Mouse (Mus musculus): ENCODE measurements around the gene Nudt5. TPM values are rescaled to one million over a fixed set of nuclear protein-coding genes. Genes with fewer than 3 reads are reported as not detected.
"Not testable (repeated sequence)": the region's sequence is repeated elsewhere in the genome, so short reads cannot be mapped to it uniquely, and the experiment has no call there.

The Nudt5 gene
- 10 to 100 TPM; 22.6 to 23.6 TPM for total RNA-seq (2021)
- long read RNA-seq, experiment 1, partial matches to known transcripts = 0 of 8 reads
- long read RNA-seq, experiment 1, other reads (novel, unspliced or antisense) = 8 of 8 reads
- long read RNA-seq, experiment 2, partial matches to known transcripts = 0 of 16 reads
- long read RNA-seq, experiment 2, other reads (novel, unspliced or antisense) = 16 of 16 reads

DNA sequence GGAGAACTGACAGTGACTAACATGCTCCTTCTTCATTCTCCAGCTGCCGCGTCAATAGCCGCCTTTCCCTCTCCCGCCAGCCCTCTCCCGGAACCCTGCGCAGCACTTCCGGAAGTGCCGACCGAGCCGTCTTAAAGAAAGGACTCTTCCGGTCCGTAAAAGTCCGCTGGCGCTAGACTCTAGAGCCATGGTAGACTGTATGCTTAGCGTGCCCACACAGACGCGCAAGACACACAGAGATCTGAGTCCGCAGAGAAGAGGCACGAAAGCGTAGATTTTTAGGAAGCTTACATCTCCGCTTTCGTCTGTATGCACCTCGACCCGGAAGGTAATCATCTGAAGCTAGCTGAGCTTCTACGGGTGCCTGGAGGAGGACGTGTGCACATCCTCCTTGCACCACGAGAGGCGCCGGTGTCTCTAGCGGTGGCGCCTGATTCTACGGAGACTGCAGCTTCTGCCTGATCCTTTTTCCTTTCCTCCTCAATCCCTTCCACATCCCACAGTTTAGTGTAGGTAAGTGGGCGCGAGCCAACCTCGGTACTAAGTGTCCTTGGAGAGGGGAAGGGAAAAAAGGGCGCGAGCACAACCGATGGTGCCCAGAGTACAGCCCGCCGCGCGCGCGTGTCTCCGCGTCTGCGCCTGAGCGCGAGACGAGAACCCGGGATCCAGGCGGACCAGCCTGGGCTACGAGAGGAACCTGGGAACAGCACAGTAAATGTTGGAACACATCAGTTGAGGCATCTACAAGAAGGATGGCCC, at the start of gene Nudt5, which contains the start of gene Cdc123:
Gene Nudt5, plus strand, starts transcription at position 147 of the 759 bp plus-strand sequence.
Gene Cdc123, minus strand, starts transcription at position 292 of the 759 bp plus-strand sequence.
- Histone ChIP-seq H3K27ac (peak within 1 kb of the TSS; percentile 99), H3K4me3 (peak within 1 kb of the TSS; percentile 79)
- TF ChIP-seq CTCF (conservative IDR thresholded peaks at IDR 0.05) = peak; percentile 90
- peak; percentile 79 to 92 for DNase-seq (ENCODE audit: low spot score in 2 of 2)

DNA sequence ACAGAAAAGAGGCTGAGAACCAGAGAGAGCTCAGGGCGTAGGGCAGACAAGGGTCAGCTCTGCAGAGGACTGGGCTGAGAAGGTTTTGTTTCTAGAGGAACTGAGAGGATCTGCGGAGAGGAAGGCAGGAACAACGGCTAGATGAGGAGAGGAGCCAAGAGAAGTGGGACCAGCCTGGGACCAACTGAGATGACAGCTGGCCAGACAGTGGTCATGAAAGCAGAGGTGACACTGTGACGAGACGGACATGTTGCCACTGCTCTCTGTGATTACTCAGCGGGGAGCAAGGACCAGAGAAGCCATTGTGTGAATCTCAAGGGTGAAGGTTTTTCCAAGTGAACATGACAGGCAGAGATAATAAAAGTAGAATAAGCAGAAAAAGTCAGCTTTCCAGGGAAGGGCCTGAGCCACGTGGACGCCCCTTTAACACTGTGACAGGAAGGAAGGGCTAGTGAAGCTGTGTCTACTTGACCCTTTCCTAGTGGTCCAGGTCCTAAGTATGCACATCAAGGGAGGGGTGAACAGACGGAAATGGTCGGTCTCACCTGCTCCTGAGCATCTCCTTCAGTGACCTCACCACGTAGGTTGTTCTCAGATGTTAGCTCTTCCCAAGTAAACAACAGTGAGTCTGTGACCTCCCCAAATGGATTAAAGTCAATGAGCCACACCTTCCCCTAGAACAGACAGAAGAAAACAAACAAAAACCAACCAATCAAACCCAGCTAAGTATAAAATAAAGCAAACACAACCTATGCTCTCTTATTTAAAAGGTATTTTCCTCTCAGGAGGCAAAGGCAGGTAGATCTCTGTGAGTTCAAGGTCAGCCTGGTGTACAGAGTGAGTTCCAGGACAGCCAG, 46.8 kb upstream of the Nudt5 start:
- TF ChIP-seq CTCF (conservative IDR thresholded peaks at IDR 0.05) = no peak
- Histone ChIP-seq H3K27ac (no peak overlapping the region), H3K4me3 (no peak overlapping the region)
- DNase-seq (ENCODE audit: low spot score in 2 of 2) = no peak

DNA sequence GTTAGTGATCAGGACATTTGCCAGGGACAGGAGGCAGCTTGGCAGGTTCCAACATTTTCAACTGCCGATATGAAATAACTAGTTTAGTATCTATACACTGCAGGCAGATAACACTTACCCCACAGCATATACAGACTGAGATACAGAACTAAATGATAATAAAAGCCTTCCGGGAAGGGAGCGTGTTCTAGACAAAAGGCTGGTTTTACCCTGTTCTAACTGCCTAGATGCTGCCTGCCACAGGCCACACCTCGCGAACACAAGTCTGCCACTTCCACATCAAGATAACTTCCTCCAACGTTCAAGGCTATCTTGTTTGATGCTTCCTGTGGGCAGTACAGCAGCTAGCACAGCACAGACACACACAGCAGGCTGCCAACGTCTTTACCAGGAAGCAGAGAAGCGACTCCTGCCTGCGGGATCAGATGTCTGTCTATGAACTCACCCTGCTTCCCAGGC, 43.6 kb upstream of the Nudt5 start:
- Histone ChIP-seq H3K27ac (no peak overlapping the region), H3K4me3 (no peak overlapping the region)
- no peak for DNase-seq (ENCODE audit: low spot score in 2 of 2)
- TF ChIP-seq CTCF (conservative IDR thresholded peaks at IDR 0.05) = no peak

DNA sequence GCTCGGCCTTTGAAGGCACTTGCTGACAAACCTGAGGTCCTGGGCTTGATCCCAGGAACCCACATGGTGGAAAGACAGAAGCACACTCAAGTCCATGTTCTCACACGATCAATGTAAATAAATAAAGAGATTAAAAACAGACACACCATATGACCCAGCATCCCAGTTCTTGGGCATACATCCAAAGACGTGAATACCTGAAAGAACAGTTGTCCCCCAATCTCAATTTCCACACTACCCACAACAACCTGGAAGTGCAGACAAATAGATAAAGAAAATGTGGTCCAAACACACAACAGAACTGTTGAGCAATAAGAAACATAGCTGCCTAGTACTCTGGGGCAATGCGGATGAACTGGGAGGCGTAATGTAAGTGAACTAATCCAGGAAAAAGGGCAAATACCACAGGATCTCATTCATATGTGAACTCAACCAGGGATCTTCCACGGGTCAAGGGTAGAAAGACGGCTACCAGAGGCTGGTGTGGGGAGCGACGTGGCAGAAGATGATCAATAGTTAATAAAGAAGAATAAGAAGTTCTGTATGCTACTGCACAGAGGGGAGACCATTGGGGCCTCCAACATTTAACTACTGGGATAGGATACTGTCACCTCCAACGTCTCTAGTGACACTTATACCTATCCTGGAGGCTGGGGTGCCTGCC, 42.8 kb upstream of the Nudt5 start:
- TF ChIP-seq CTCF (conservative IDR thresholded peaks at IDR 0.05) = no peak
- no peak overlapping the region for H3K27ac ChIP-seq
- no peak for DNase-seq (ENCODE audit: low spot score in 2 of 2)
- no peak overlapping the region for H3K4me3 ChIP-seq

DNA sequence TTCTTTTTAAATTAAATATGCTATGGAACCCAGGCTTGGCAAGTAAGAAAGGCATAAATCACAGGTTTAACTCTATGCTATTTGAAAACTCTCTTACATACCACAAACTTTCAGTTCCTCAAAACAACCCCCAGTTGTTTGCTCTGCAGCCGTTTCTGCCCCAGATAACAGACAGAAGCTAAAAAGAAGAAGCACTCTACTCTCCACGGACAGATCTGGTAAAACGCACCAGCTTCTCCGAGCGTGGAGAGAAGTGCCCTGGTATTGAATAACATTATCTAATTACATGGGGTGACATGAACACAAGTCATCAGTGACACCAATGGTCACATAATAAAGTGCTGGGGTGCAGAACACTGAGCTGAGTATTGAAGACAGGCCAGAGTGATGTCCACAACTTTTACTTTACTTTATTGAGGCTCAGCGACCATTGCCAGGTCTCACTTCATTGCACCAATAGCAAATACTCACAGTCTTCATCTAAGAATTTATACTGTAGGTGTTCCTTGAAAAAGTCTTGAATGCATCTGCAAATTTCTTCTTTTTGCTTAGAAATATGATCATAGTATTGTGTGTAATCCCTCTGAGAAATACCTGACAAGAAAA, 40.3 kb upstream of the Nudt5 start:
- DNase-seq (ENCODE audit: low spot score in 2 of 2) = no peak
- Histone ChIP-seq H3K27ac (no peak overlapping the region), H3K4me3 (no peak overlapping the region)
- TF ChIP-seq CTCF (conservative IDR thresholded peaks at IDR 0.05) = no peak

DNA sequence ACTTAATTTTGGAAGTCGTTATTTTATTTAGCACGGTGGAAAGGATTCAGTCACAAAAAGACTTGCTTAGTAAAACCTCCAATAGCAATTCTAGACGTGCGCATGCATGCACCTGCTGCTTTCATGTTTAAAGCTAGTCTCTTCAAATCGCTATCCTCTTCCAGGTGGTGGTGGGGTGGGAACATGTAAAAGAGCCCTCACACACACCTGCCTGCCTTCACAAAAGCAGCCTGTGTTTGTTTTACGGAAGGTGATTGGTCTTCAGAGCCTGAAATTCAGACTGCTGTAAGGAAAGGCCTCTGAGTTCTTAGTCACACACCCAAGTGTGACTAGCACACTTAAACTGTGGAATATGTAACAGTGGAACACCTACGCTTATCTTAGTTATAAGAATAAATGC, 39.6 kb upstream of the Nudt5 start:
- Histone ChIP-seq H3K27ac (no peak overlapping the region), H3K4me3 (no peak overlapping the region)
- TF ChIP-seq CTCF (conservative IDR thresholded peaks at IDR 0.05) = no peak
- no peak for DNase-seq (ENCODE audit: low spot score in 2 of 2)

DNA sequence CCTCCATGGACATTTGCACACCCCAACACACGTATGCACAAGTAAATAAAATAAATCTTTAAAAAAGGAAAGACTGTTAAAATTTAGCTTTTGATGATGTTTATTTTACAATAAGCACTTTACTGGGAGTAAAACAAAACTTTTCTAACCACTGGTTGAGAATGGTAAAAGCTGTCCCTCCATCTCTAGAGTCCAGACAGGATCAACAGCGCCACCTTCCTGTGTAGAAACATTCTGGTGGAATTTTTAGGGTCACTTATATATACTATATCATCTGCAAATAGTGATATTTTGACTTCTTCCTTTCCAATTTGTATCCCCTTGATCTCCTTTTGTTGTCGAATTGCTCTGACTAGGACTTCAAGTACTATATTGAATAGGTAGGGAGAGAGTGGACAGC, 38.6 kb upstream of the Nudt5 start:
- not testable (repeated sequence) for DNase-seq (ENCODE audit: low spot score in 2 of 2); H3K27ac ChIP-seq; H3K4me3 ChIP-seq
- TF ChIP-seq CTCF (conservative IDR thresholded peaks at IDR 0.05) = peak; percentile 74

DNA sequence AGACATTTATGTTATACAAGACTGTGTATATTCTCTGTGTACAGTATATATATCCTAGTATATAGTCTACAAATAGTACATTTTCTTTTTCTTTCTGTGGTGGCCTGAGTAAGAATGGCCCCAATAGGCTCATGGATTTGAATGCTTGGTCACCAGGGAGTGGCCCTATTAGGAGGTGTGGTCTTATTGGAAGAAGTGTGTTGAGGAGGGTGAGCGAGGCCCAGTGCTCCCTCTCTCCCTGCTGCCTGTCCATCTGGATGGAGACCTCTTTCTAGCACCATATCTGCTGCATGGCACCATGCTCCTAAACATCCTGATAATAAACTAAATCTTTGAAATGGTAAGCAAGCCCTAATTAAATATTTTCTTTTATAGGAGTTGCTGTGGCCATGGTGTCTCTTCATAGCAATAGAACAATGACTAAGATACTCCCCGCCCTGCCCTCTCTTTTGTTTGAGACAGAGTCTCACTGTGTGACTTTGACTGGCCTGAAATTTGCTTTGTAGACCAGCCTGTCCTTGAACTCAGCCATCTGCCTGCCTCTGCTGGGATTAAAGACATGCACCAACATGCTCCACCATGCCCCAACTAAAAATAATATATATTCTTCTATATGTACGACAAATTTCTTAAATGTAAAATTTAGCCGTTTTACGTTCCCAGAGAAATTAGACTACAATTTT, 34.6 kb upstream of the Nudt5 start:
- no peak for DNase-seq (ENCODE audit: low spot score in 2 of 2)
- Histone ChIP-seq H3K27ac (no peak overlapping the region), H3K4me3 (no peak overlapping the region)
- TF ChIP-seq CTCF (conservative IDR thresholded peaks at IDR 0.05) = no peak

DNA sequence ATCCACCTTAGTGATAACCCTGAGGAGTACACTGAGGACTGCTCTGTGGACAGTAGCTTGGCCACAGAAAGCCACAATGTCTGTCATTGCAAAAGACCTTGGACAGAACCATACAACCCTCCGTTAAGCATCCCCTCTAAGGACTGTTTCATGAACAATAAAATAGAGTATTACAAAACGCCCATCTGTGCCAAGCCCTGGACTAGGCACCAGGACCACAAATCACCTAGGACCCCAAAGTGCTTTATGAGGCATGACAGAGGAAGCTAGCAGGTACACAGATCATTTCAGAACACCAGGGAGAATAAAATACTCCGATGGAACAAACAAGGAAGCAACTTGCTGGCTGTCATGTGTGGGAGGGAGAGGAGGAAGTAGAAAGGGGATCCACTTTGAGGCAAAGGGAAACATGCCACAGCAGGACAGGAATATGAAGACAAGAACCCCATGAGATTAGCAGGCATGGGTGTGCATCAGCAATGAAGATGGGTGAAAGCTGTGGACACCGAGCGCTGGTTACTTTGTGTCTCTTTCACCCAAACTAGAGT, 33.5 kb upstream of the Nudt5 start:
- H3K27ac ChIP-seq = no peak overlapping the region
- DNase-seq (ENCODE audit: low spot score in 2 of 2) = no peak
- H3K4me3 ChIP-seq = no peak overlapping the region
- no peak for TF ChIP-seq CTCF (conservative IDR thresholded peaks at IDR 0.05)

DNA sequence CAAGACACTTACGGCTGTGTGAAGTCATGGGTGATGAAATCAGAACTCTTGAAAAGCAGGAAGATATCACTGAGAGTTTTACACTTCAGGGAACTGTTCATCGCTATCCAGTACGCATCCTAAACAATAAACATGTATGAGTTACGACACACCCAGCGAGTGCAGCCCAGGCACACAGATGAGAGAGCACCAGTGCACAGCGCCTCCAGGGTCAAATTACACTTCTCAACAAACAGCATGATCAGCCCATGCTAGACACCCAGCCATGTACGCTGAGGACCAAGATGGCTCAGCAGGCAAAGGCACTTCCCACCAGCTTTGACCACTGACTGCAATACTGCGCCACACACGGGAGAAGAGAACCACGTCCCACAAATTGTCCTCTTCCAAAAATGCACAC, 23.6 kb upstream of the Nudt5 start:
- Histone ChIP-seq H3K4me3 (no peak overlapping the region), H3K27ac (no peak overlapping the region)
- no peak for TF ChIP-seq CTCF (conservative IDR thresholded peaks at IDR 0.05)
- no peak for DNase-seq (ENCODE audit: low spot score in 2 of 2)

DNA sequence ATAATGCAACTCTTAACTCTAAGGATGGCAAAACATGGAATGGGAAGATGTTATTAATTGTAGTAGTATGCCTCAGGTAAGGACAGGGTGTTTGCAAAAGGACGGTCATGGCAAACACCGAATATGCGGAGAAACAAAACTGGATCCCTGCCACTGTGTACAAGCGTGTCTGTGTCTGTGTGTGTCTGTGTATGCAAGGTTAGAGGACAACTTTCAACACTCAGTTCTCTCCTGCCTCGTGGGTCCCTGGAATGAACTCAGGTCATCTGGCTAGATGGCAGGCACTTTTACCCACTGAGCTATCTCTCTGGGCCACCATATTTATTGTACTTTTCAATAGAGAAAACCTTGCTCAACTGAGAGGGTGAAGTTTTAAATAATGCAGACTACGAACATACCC, 22.4 kb upstream of the Nudt5 start:
- no peak for DNase-seq (ENCODE audit: low spot score in 2 of 2)
- Histone ChIP-seq H3K27ac (no peak overlapping the region), H3K4me3 (no peak overlapping the region)
- no peak for TF ChIP-seq CTCF (conservative IDR thresholded peaks at IDR 0.05)
